Mouse (Mus musculus): ENCODE results near the gene Chil3. TPM values are rescaled to one million over a fixed set of nuclear protein-coding genes. Genes with fewer than 3 reads are reported as not detected.

The Chil3 gene
- polyA plus RNA-seq, 1 experiment = 448 TPM

GRCm38 (mm10) chr3:106171135-106171731, 3.9 kb upstream of the Chil3 start:
- Histone ChIP-seq H3K4me1 (ENCODE audit: control insufficient read depth, insufficient read depth, low read length) (peaks cover 2% of the 10 kb centered on the region), H3K27ac (ENCODE audit: control insufficient read depth, insufficient read depth, low read depth, low read length, poor library complexity) (peak overlapping the region; percentile 90), H3K4me3 (replicated peaks; ENCODE audit: control insufficient read depth, low read depth, low read length) (no peak overlapping the region)
- TF ChIP-seq POLR2A (IDR thresholded peaks at IDR 0.05; ENCODE audit: borderline replicate concordance, control insufficient read depth, low read depth, low read length) = no peak
- no peak for TF ChIP-seq CTCF (IDR thresholded peaks at IDR 0.05; ENCODE audit: control insufficient read depth, insufficient read depth, low read length)
- WGBS = 41% methylated on average over 1 of the region's 1 CpGs

- 41% methylated on average over 1 of the region's 1 CpGs for WGBS
- Histone ChIP-seq H3K4me1 (ENCODE audit: control insufficient read depth, insufficient read depth, low read length) (peaks cover 2% of the 10 kb centered on the region), H3K27ac (ENCODE audit: control insufficient read depth, insufficient read depth, low read depth, low read length, poor library complexity) (peak overlapping the region; percentile 90; the same call in 1 of the 2 replicates), H3K4me3 (replicated peaks; ENCODE audit: control insufficient read depth, low read depth, low read length) (no peak overlapping the region)
- TF ChIP-seq CTCF (IDR thresholded peaks at IDR 0.05; ENCODE audit: control insufficient read depth, insufficient read depth, low read length) = no peak
- TF ChIP-seq POLR2A (IDR thresholded peaks at IDR 0.05; ENCODE audit: borderline replicate concordance, control insufficient read depth, low read depth, low read length) = no peak
Measured at GRCm38 (mm10) chr3:106170522-106171053, 3.2 kb upstream of the Chil3 start.

- WGBS = 74% methylated on average over 2 of the region's 2 CpGs
- no peak for TF ChIP-seq CTCF (IDR thresholded peaks at IDR 0.05; ENCODE audit: control insufficient read depth, insufficient read depth, low read length)
- TF ChIP-seq POLR2A (IDR thresholded peaks at IDR 0.05; ENCODE audit: borderline replicate concordance, control insufficient read depth, low read depth, low read length) = no peak
- H3K4me3 ChIP-seq (replicated peaks; ENCODE audit: control insufficient read depth, low read depth, low read length) = no peak overlapping the region
- H3K27ac ChIP-seq (ENCODE audit: control insufficient read depth, insufficient read depth, low read depth, low read length, poor library complexity) = no peak overlapping the region
- H3K4me1 ChIP-seq (ENCODE audit: control insufficient read depth, insufficient read depth, low read length) = no peaks in the 10 kb centered on the region
Measured at GRCm38 (mm10) chr3:106154413-106154812, 13.0 kb downstream of the Chil3 start.

- TF ChIP-seq POLR2A (IDR thresholded peaks at IDR 0.05; ENCODE audit: borderline replicate concordance, control insufficient read depth, low read depth, low read length) (no peak), CTCF (IDR thresholded peaks at IDR 0.05; ENCODE audit: control insufficient read depth, insufficient read depth, low read length) (no peak)
- H3K4me3 ChIP-seq (replicated peaks; ENCODE audit: control insufficient read depth, low read depth, low read length) = no peak overlapping the region
- 84% methylated on average over 10 of the region's 10 CpGs for WGBS
Measured at GRCm38 (mm10) chr3:106144081-106144480, 23.3 kb downstream of the Chil3 start.

GRCm38 (mm10) chr3:106131690-106132089, 35.7 kb downstream of the Chil3 start:
- H3K27ac ChIP-seq (ENCODE audit: control insufficient read depth, insufficient read depth, low read depth, low read length, poor library complexity) = no peak overlapping the region
- WGBS = 70% methylated on average over 5 of the region's 5 CpGs
- no peak overlapping the region for H3K4me3 ChIP-seq (replicated peaks; ENCODE audit: control insufficient read depth, low read depth, low read length)
- no peak for TF ChIP-seq POLR2A (IDR thresholded peaks at IDR 0.05; ENCODE audit: borderline replicate concordance, control insufficient read depth, low read depth, low read length)
- no peak for TF ChIP-seq CTCF (IDR thresholded peaks at IDR 0.05; ENCODE audit: control insufficient read depth, insufficient read depth, low read length)
- no peaks in the 10 kb centered on the region for H3K4me1 ChIP-seq (ENCODE audit: control insufficient read depth, insufficient read depth, low read length)

More at GRCm38 (mm10) chr3:106144081-106144480, 23.3 kb downstream of the Chil3 start:
- no peaks in the 10 kb centered on the region for H3K4me1 ChIP-seq (ENCODE audit: control insufficient read depth, insufficient read depth, low read length)
- H3K27ac ChIP-seq (ENCODE audit: control insufficient read depth, insufficient read depth, low read depth, low read length, poor library complexity) = no peak overlapping the region

- Histone ChIP-seq H3K27ac (ENCODE audit: control insufficient read depth, insufficient read depth, low read depth, low read length, poor library complexity) (no peak overlapping the region), H3K4me1 (ENCODE audit: control insufficient read depth, insufficient read depth, low read length) (no peaks in the 10 kb centered on the region), H3K4me3 (replicated peaks; ENCODE audit: control insufficient read depth, low read depth, low read length) (no peak overlapping the region)
- 69% methylated on average over 4 of the region's 4 CpGs for WGBS
- TF ChIP-seq CTCF (IDR thresholded peaks at IDR 0.05; ENCODE audit: control insufficient read depth, insufficient read depth, low read length) = no peak
- no peak for TF ChIP-seq POLR2A (IDR thresholded peaks at IDR 0.05; ENCODE audit: borderline replicate concordance, control insufficient read depth, low read depth, low read length)
Measured at GRCm38 (mm10) chr3:106128807-106129493, 38.4 kb downstream of the Chil3 start.

GRCm38 (mm10) chr3:106126999-106127398, 40.4 kb downstream of the Chil3 start:
- TF ChIP-seq POLR2A (IDR thresholded peaks at IDR 0.05; ENCODE audit: borderline replicate concordance, control insufficient read depth, low read depth, low read length) (no peak), CTCF (IDR thresholded peaks at IDR 0.05; ENCODE audit: control insufficient read depth, insufficient read depth, low read length) (no peak)
- Histone ChIP-seq H3K27ac (ENCODE audit: control insufficient read depth, insufficient read depth, low read depth, low read length, poor library complexity) (no peak overlapping the region), H3K4me3 (replicated peaks; ENCODE audit: control insufficient read depth, low read depth, low read length) (no peak overlapping the region), H3K4me1 (ENCODE audit: control insufficient read depth, insufficient read depth, low read length) (no peaks in the 10 kb centered on the region)

GRCm38 (mm10) chr3:106112929-106113328, 54.4 kb downstream of the Chil3 start, which contains the start of gene Chia1:
TSS of gene Chia1 (plus strand) at chr3:106113229.
- TF ChIP-seq POLR2A (IDR thresholded peaks at IDR 0.05; ENCODE audit: borderline replicate concordance, control insufficient read depth, low read depth, low read length) = no peak
- WGBS = 81% methylated on average over 3 of the region's 3 CpGs
- no peak within 1 kb of the TSS for H3K4me3 ChIP-seq (replicated peaks; ENCODE audit: control insufficient read depth, low read depth, low read length)
- H3K27ac ChIP-seq (ENCODE audit: control insufficient read depth, insufficient read depth, low read depth, low read length, poor library complexity) = no peak within 1 kb of the TSS
- H3K4me1 ChIP-seq (ENCODE audit: control insufficient read depth, insufficient read depth, low read length) = no peaks in the 10 kb centered on the region

Other genes with a start within 250 kb of the Chil3 start
- 27.2 and 72.9 TPM in 2 replicates for gene I830077J02Rik, start 234.9 kb downstream of the Chil3 start, polyA plus RNA-seq (2011; ENCODE audit: insufficient read depth, insufficient read length, low replicate concordance, missing spikeins)
- gene Wdr77, start 208.2 kb downstream of the Chil3 start, polyA plus RNA-seq (2011; ENCODE audit: insufficient read depth, insufficient read length, low replicate concordance, missing spikeins) = 15.8 and 23.9 TPM in 2 replicates
- gene Atp5f1, start 207.5 kb downstream of the Chil3 start, polyA plus RNA-seq (2011; ENCODE audit: insufficient read depth, insufficient read length, low replicate concordance, missing spikeins) = 125 and 184 TPM in 2 replicates
- gene Ovgp1, start 193.9 kb downstream of the Chil3 start, polyA plus RNA-seq (2011; ENCODE audit: insufficient read depth, insufficient read length, low replicate concordance, missing spikeins) = 5.5 and 16.0 TPM in 2 replicates
- gene Pifo, start 152.9 kb downstream of the Chil3 start, polyA plus RNA-seq (2011; ENCODE audit: insufficient read depth, insufficient read length, low replicate concordance, missing spikeins) = not detected in 2 replicates
- gene Chil5, start 134.8 kb downstream of the Chil3 start, polyA plus RNA-seq (2011; ENCODE audit: insufficient read depth, insufficient read length, low replicate concordance, missing spikeins) = 5.1 and 9.9 TPM in 2 replicates
- not detected in 2 replicates for gene Chia1, start 54.3 kb downstream of the Chil3 start, polyA plus RNA-seq (2011; ENCODE audit: insufficient read depth, insufficient read length, low replicate concordance, missing spikeins)
- gene Chil4, start 51.9 kb upstream of the Chil3 start, polyA plus RNA-seq (2011; ENCODE audit: insufficient read depth, insufficient read length, low replicate concordance, missing spikeins) = not detected in 2 replicates
- gene Chil6, start 238.6 kb upstream of the Chil3 start, polyA plus RNA-seq (2011; ENCODE audit: insufficient read depth, insufficient read length, low replicate concordance, missing spikeins) = not detected in 2 replicates

All from bone marrow, adult 2 months (tissue).